Mouse (Mus musculus) bone marrow macrophage, adult 2 months (primary cell): ENCODE results near the gene Dlat.
A peak's percentile ranks its signal among the peaks of the same experiment; 100 is the strongest.

ENCODE experiments used
- CTCF ChIP-seq: IDR thresholded peaks from 2 replicates; pipeline ENCODE4 v1.5.1; 2012; ENCODE audit warnings: low read depth, mild to moderate bottlenecking, low read length, moderate library complexity
- POLR2A ChIP-seq: IDR thresholded peaks from 2 replicates; pipeline ENCODE4 v1.6.1; 2012; ENCODE audit warnings: mild to moderate bottlenecking, low read depth, low read length, borderline replicate concordance

DNA sequence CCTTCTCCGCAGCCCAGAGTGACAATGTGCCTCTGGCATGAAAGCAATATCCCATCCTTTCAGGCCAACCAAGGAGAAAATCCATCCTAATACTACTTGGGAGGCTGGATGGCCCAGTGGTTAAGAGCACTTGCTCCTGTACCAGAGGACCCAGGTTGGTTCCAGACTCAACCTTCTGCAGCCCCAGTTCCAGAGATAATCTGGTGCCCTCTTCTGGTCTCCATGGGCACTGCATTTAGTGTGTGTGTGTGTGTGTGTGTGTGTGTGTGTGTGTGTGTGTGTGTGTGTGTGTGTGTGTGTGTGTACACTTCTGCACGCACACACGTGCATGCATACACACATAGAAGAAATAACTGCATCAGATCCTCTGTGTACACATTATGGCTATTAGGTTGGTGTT, 66.0 kb downstream of the Dlat start:
- peak; percentile 63 for TF ChIP-seq CTCF
- TF ChIP-seq POLR2A: no peak
